Mouse (Mus musculus) kidney, adult 2 months (tissue): ENCODE measurements at regions not wholly inside any gene's neighbourhood (a gene's known extent, or its start where the extent isn't known, plus 50 kb on each side); places are given as distances from the start of the nearest gene placed in this dataset.

Source experiments
- CTCF ChIP-seq: fragments of 200-500 bp; conservative IDR thresholded peaks from 2 replicates; pipeline ENCODE4 v1.5.1; 2011; ENCODE audit warnings: low read depth, mild to moderate bottlenecking, control low read depth, low read length, moderate library complexity, mixed read lengths; ENCODE audit not compliant: insufficient read depth, insufficient read length
- POLR2A ChIP-seq: fragments of 200-500 bp; IDR thresholded peaks from one replicate; pipeline ENCODE4 v1.6.1; 2011; ENCODE audit warnings: low read depth, low read length, control low read depth

DNA sequence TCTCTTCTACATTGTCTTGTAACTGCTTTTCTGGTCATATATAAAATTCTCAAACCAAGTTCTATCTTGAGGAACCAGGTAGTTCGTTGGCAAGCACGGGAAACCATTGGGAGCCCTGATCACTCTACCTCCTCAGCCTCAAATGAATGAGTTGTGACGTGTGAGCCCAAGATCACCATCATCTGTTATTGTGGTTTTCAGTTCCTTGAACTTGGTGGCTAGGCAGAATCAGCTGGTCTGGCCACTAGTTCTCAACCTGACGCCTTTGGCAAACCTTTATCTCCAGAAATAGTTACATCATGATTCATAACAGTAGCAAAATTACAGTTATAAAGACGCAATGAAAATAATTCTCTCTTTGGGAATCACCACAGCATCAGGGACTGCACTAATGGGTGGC lies 209.7 kb upstream of the Dusp10 start:
- no peak for TF ChIP-seq CTCF
- no peak for TF ChIP-seq POLR2A
